Mouse (Mus musculus) left cerebral cortex, adult 2 months (tissue): ENCODE measurements at regions not wholly inside any gene's neighbourhood (a gene's known extent, or its start where the extent isn't known, plus 50 kb on each side); places are given as distances from the start of the nearest gene placed in this dataset.

Source experiments
- DNase-seq, 2 experiments: peaks; one replicate each; pipeline ENCODE4 v3.0.0; 2021 to 2022; ENCODE audit warnings: low spot score in 2 of 2, mixed read lengths in 1 of 2; ENCODE audit errors: extremely low spot score in 1 of 2
- H3K27ac ChIP-seq: fragments of 200-600 bp; 2 replicates; pipeline ENCODE4 v1.8.1; 2022
- H3K4me3 ChIP-seq: fragments of 200-600 bp; 2 replicates; pipeline ENCODE4 v1.8.1; 2022
- CTCF ChIP-seq: fragments of 200-600 bp; IDR thresholded peaks from 2 replicates; pipeline ENCODE4 v1.8.1; 2022; ENCODE audit warnings: antibody characterized with exemption, mild to moderate bottlenecking, moderate library complexity
- intact Hi-C: fragments of 180-260 bp; cut with DNase I; formaldehyde crosslinking; loops from one replicate; pipeline ENCODE4 v1.15.1; 2025

GRCm38 (mm10) chr3:147966827-147967226 lies 1023.5 kb downstream of the Adgrl2 start:
- intact Hi-C loops, result no loop called here
- no peak overlapping the region for H3K27ac ChIP-seq
- no peak for DNase-seq
- H3K4me3 ChIP-seq, result no peak overlapping the region
- no peak for TF ChIP-seq CTCF

GRCm38 (mm10) chr3:147966379-147966778 lies 1024.0 kb downstream of the Adgrl2 start:
- Histone ChIP-seq H3K27ac (no peak overlapping the region), H3K4me3 (no peak overlapping the region)
- intact Hi-C loops, result no loop called here
- no peak for DNase-seq
- no peak for TF ChIP-seq CTCF

- intact Hi-C loops, result no loop called here
- no peak overlapping the region for H3K27ac ChIP-seq
- no peak overlapping the region for H3K4me3 ChIP-seq
- DNase-seq, result no peak
- no peak for TF ChIP-seq CTCF
Observed at GRCm38 (mm10) chr3:147963698-147964476, 1026.5 kb downstream of the Adgrl2 start.

GRCm38 (mm10) chr3:147948041-147948592 lies 1042.2 kb downstream of the Adgrl2 start:
- Histone ChIP-seq H3K4me3 (no peak overlapping the region), H3K27ac (no peak overlapping the region)
- intact Hi-C loops, result no loop called here
- TF ChIP-seq CTCF, result no peak
- DNase-seq, result no peak

GRCm38 (mm10) chr3:147943314-147943713 lies 1047.0 kb downstream of the Adgrl2 start:
- intact Hi-C loops, result no loop called here
- Histone ChIP-seq H3K27ac (no peak overlapping the region), H3K4me3 (no peak overlapping the region)
- DNase-seq, result no peak
- TF ChIP-seq CTCF, result no peak

- no peak overlapping the region for H3K27ac ChIP-seq
- TF ChIP-seq CTCF, result no peak
- no peak for DNase-seq
- intact Hi-C loops, result no loop called here
- H3K4me3 ChIP-seq, result no peak overlapping the region
Observed at GRCm38 (mm10) chr3:147930811-147931251, 1059.5 kb downstream of the Adgrl2 start.

- no peak for TF ChIP-seq CTCF
- intact Hi-C loops, result no loop called here
Observed at GRCm38 (mm10) chr3:147920181-147920580, 1068.0 kb downstream of the Ttll7 start.

GRCm38 (mm10) chr3:147919701-147920100 lies 1067.5 kb downstream of the Ttll7 start:
- intact Hi-C loops, result no loop called here
- no peak for DNase-seq
- no peak overlapping the region for H3K4me3 ChIP-seq
- no peak overlapping the region for H3K27ac ChIP-seq
- no peak for TF ChIP-seq CTCF

More at GRCm38 (mm10) chr3:147920181-147920580, 1068.0 kb downstream of the Ttll7 start:
- no peak for DNase-seq
- Histone ChIP-seq H3K4me3 (no peak overlapping the region), H3K27ac (no peak overlapping the region)

GRCm38 (mm10) chr3:147919146-147919545 lies 1067.0 kb downstream of the Ttll7 start:
- DNase-seq, result no peak
- Histone ChIP-seq H3K27ac (no peak overlapping the region), H3K4me3 (no peak overlapping the region)
- TF ChIP-seq CTCF, result no peak
- intact Hi-C loops, result no loop called here

GRCm38 (mm10) chr3:147896751-147897150 lies 1044.6 kb downstream of the Ttll7 start:
- no peak overlapping the region for H3K27ac ChIP-seq
- TF ChIP-seq CTCF, result no peak
- DNase-seq, result no peak
- intact Hi-C loops, result no loop called here
- no peak overlapping the region for H3K4me3 ChIP-seq

GRCm38 (mm10) chr3:147891682-147892081 lies 1039.5 kb downstream of the Ttll7 start:
- TF ChIP-seq CTCF, result no peak
- no peak overlapping the region for H3K4me3 ChIP-seq
- intact Hi-C loops, result no loop called here
- no peak for DNase-seq
- no peak overlapping the region for H3K27ac ChIP-seq

- intact Hi-C loops, result no loop called here
- TF ChIP-seq CTCF, result no peak
- Histone ChIP-seq H3K27ac (no peak overlapping the region), H3K4me3 (no peak overlapping the region)
- no peak for DNase-seq
Observed at GRCm38 (mm10) chr3:147886261-147886893, 1034.2 kb downstream of the Ttll7 start.
